Mouse (Mus musculus): ENCODE results near the gene Lypd9.

GRCm38 (mm10) chr11:58400655-58401054, 52.1 kb downstream of the Lypd9 start:
- TF ChIP-seq MAX (IDR thresholded peaks at IDR 0.05; ENCODE audit: low read length) = no peak
- TF ChIP-seq SIN3A (IDR thresholded peaks at IDR 0.05; ENCODE audit: low read length) = no peak
- TF ChIP-seq ZMIZ1 (IDR thresholded peaks at IDR 0.05; ENCODE audit: low read depth, low read length) = no peak
- TF ChIP-seq CTCF (IDR thresholded peaks at IDR 0.05 in 2 of 3, conservative IDR thresholded peaks at IDR 0.05 in 1 of 3; ENCODE audit: control insufficient read depth in 1 of 3, insufficient read depth in 1 of 3, low read depth in 2 of 3, low read length in 3 of 3, poor library complexity in 1 of 3, severe bottlenecking in 1 of 3) = no peak
- no peak for TF ChIP-seq ZNF384 (IDR thresholded peaks at IDR 0.05; ENCODE audit: low read depth, low read length)
- TF ChIP-seq CHD1 (IDR thresholded peaks at IDR 0.05; ENCODE audit: low read depth, low read length) = no peak
- TF ChIP-seq BHLHE40 (IDR thresholded peaks at IDR 0.05; ENCODE audit: borderline replicate concordance, low read depth, low read length) = no peak
- TF ChIP-seq ELF1 (IDR thresholded peaks at IDR 0.05; ENCODE audit: low read depth, low read length) = no peak
- no peak for TF ChIP-seq MAFK (IDR thresholded peaks at IDR 0.05; ENCODE audit: borderline replicate concordance, low read depth, low read length)

Measured in MEL (cell line).